In the genomic region with DNA sequence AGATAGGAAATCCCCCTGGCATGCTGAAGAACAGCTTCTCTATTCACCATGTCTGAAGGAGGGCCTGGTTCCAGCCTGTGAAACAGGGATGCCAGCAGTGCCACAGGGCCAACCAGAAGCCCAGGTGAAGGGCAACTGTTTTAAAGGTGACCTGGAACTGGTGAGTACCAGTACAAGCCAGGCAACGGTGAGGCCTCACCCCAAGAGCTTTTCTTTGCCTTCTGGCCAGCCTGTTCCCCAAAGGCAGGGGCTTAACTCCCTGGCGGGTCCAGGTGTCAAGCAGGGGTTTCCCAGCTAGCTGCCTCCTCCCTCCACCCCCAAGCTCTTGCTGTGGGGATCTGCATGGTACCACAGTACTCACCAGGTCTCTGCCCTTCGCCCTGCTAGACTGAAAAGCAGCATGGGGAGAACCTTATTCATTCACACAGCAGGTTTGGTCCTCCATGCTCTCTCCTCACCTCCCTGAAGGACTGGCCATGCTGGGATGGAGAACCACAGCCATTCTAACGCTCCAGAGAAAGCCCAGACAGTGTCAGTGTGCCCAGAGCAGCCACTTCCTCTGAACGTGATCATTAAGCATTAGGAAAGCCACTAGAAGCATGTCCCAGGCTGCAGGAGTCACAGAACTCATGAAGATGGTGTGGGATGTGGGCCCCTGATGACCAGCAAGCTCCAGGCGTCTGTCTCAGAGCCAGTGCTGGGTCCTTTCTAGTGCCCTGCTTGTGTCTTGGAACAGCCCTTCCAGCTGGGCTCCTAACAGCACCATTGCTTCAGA, we compare ENCODE assay signal across 11 mouse cellular contexts. TPM values are rescaled to one million over a fixed set of nuclear protein-coding genes. Genes with fewer than 3 reads are reported as not detected.
DNase-seq lines count a peak whose midpoint lies in the region; ATAC-seq and TF ChIP-seq lines count a peak whose summit lies in the region.
"Had no signal": no experiment of that assay in that cellular context is flagged by ENCODE, and none has a peak within 500 bp of the region (broad histone marks: within the 10 kb centered on the region; RNA-seq: fewer than 3 reads in every experiment).

No protein-coding gene starts in this region.

- no peak for ATAC-seq in neural tube, embryonic 12.5 days (ENCODE audit: low FRiP score, low read depth)
- no peak for ATAC-seq in kidney, postnatal 0 days (replicated peaks; ENCODE audit: low FRiP score, low read depth)
- no peak for ATAC-seq in stomach, postnatal 0 days (ENCODE audit: low FRiP score, low TSS enrichment)
- no peak for ATAC-seq in erythroblast, adult 5-6 weeks (replicated peaks; ENCODE audit: low FRiP score, poor library complexity, severe bottlenecking)

- H3K4me2 ChIP-seq in neural tube, embryonic 12.5 days (replicated peaks), result peak overlapping the region; percentile 15; the same call in 1 of the 2 replicates
- H3K4me2 ChIP-seq in kidney, postnatal 0 days (ENCODE audit: low read length), result peak overlapping the region; percentile 85
- H3K4me2 ChIP-seq in stomach, postnatal 0 days (replicated peaks; ENCODE audit: low read depth), result peak overlapping the region; percentile 96

- peaks cover 10% of the 10 kb centered on the region; the same call in 1 of the 2 replicates for H3K27me3 ChIP-seq in heart, embryonic 10.5 days (ENCODE audit: insufficient read depth, poor library complexity, severe bottlenecking)
- peaks cover 26% of the 10 kb centered on the region; the same call in 1 of the 2 replicates for H3K27me3 ChIP-seq in neural tube, embryonic 12.5 days (replicated peaks)
- H3K27me3 ChIP-seq in kidney, postnatal 0 days (ENCODE audit: insufficient read depth, low read length), result no peaks in the 10 kb centered on the region
- no peaks in the 10 kb centered on the region for H3K27me3 ChIP-seq in stomach, postnatal 0 days (ENCODE audit: control insufficient read depth, insufficient read depth, low read length)

- no peaks in the 10 kb centered on the region for H3K9me3 ChIP-seq in heart, embryonic 10.5 days
- no peaks in the 10 kb centered on the region for H3K9me3 ChIP-seq in neural tube, embryonic 12.5 days
- H3K9me3 ChIP-seq in kidney, postnatal 0 days (replicated peaks; ENCODE audit: low read length), result no peaks in the 10 kb centered on the region
- H3K9me3 ChIP-seq in stomach, postnatal 0 days (ENCODE audit: control insufficient read depth, low read length), result no peaks in the 10 kb centered on the region

- peak overlapping the region; percentile 82; the same call in 1 of the 2 replicates for H3K4me3 ChIP-seq in heart, embryonic 10.5 days
- no peak overlapping the region for H3K4me3 ChIP-seq in neural tube, embryonic 12.5 days
- no peak overlapping the region for H3K4me3 ChIP-seq in kidney, postnatal 0 days (replicated peaks; ENCODE audit: low read depth, low read length)
- H3K4me3 ChIP-seq in stomach, postnatal 0 days (ENCODE audit: low read depth, low read length), result no peak overlapping the region

- 39% methylated on average over 6 of the region's 6 CpGs for WGBS in heart, embryonic 10.5 days
- 48% methylated on average over 6 of the region's 6 CpGs for WGBS in neural tube, embryonic 12.5 days
- WGBS in kidney, postnatal 0 days, result 58% methylated on average over 6 of the region's 6 CpGs
- WGBS in stomach, postnatal 0 days, result 48% methylated on average over 6 of the region's 6 CpGs

- no peak for TF ChIP-seq EP300 in stomach, postnatal 0 days (optimal IDR thresholded peaks at IDR 0.05)

- DNase-seq in heart, embryonic 10.5 days (ENCODE audit: low spot score), result no peak
- no peak for DNase-seq in heart, postnatal 14 days
- no peak for DNase-seq in neural tube, embryonic 10.5 days (ENCODE audit: extremely low spot score, low spot score)
- no peak for DNase-seq in kidney, postnatal 0 days (ENCODE audit: low spot score)
- no peak for DNase-seq in stomach, postnatal 0 days (ENCODE audit: low spot score)
- DNase-seq in spleen, postnatal 4 days (ENCODE audit: low spot score in 2 of 2), result no peak
- DNase-seq: right cerebral cortex, adult 18-20 months had no signal

- peaks cover 75% of the 10 kb centered on the region for H3K4me1 ChIP-seq in heart, embryonic 10.5 days
- peaks cover 26% of the 10 kb centered on the region for H3K4me1 ChIP-seq in neural tube, embryonic 12.5 days
- H3K4me1 ChIP-seq in kidney, postnatal 0 days (replicated peaks; ENCODE audit: insufficient read depth, low read length), result peaks cover 28% of the 10 kb centered on the region
- H3K4me1 ChIP-seq in stomach, postnatal 0 days (replicated peaks; ENCODE audit: control insufficient read depth, insufficient read depth), result peaks cover 15% of the 10 kb centered on the region

- intact Hi-C loops in heart, postnatal 14 days (cut with DNase I), result no loop called here

- H3K27ac ChIP-seq in heart, embryonic 10.5 days, result peak overlapping the region; percentile 79
- H3K27ac ChIP-seq in neural tube, embryonic 12.5 days, result no peak overlapping the region
- no peak overlapping the region for H3K27ac ChIP-seq in kidney, postnatal 0 days
- H3K27ac ChIP-seq in stomach, postnatal 0 days (replicated peaks), result 0 out of 2 replicates have a peak overlapping the region, but pooled peaks have one; percentile 30
- H3K27ac ChIP-seq: liver, embryonic 14.5 days had no signal

- H3K9ac ChIP-seq in neural tube, embryonic 12.5 days, result no peak overlapping the region
- peak overlapping the region; percentile 31; the same call in 1 of the 2 replicates for H3K9ac ChIP-seq in kidney, postnatal 0 days (ENCODE audit: low read depth, low read length)
- peak overlapping the region; percentile 31; the same call in 1 of the 2 replicates for H3K9ac ChIP-seq in stomach, postnatal 0 days (ENCODE audit: low read length)
- H3K9ac ChIP-seq: liver, embryonic 14.5 days had no signal

- no peaks in the 10 kb centered on the region for H3K36me3 ChIP-seq in heart, embryonic 10.5 days
- H3K36me3 ChIP-seq in neural tube, embryonic 12.5 days, result no peaks in the 10 kb centered on the region
- H3K36me3 ChIP-seq in kidney, postnatal 0 days (ENCODE audit: insufficient read depth, low read length), result no peaks in the 10 kb centered on the region
- H3K36me3 ChIP-seq in stomach, postnatal 0 days (ENCODE audit: control insufficient read depth, insufficient read depth, low read length), result no peaks in the 10 kb centered on the region

- TF ChIP-seq CTCF in kidney, postnatal 0 days (IDR thresholded peaks at IDR 0.05; ENCODE audit: low read depth), result no peak
- TF ChIP-seq CTCF in stomach, postnatal 0 days (IDR thresholded peaks at IDR 0.05; ENCODE audit: low read depth), result no peak

RNA-seq across cellular contexts. Expression of a gene that starts 2.8 kb away (rescaled TPM):
- 3.7 and 4.1 TPM in 2 replicates for polyA plus RNA-seq in heart, embryonic 10.5 days (2016; fragmentation: Nextera tagmentation; extraction: Ambion mirVana)
- 1 to 10 TPM in 1 of 2 experiments, under 1 TPM in 1; 0.84 to 1.9 TPM for total RNA-seq in heart, postnatal 14 days (2021)
- polyA plus RNA-seq in neural tube, embryonic 12.5 days (2016; fragmentation: Nextera tagmentation; extraction: Ambion mirVana), result 3.0 and 3.6 TPM in 2 replicates
- polyA plus RNA-seq in kidney, postnatal 0 days (2015; fragmentation: Nextera tagmentation; extraction: Ambion mirVana), result 7.4 and 7.8 TPM in 2 replicates
- 7.3 and 8.4 TPM in 2 replicates for polyA plus RNA-seq in stomach, postnatal 0 days (2015; fragmentation: Nextera tagmentation; extraction: Ambion mirVana)
- 0.84 TPM in 1 of 2 replicates, not detected in the other for total RNA-seq in erythroblast, adult 5-6 weeks (2015; ENCODE audit: low replicate concordance)
- total RNA-seq in erythroblast, adult 5-6 weeks (2017; ENCODE audit: low replicate concordance), result 0.56 and 1.2 TPM in 2 replicates

RNA-seq across cellular contexts. Expression of a gene that starts 5.9 kb away (rescaled TPM):
- polyA plus RNA-seq in heart, embryonic 10.5 days (2016; fragmentation: Nextera tagmentation; extraction: Ambion mirVana), result not detected in 2 replicates
- not detected for total RNA-seq in heart, postnatal 14 days (2021)
- not detected in 2 replicates for polyA plus RNA-seq in neural tube, embryonic 12.5 days (2016; fragmentation: Nextera tagmentation; extraction: Ambion mirVana)
- not detected in 2 replicates for polyA plus RNA-seq in kidney, postnatal 0 days (2015; fragmentation: Nextera tagmentation; extraction: Ambion mirVana)
- polyA plus RNA-seq in stomach, postnatal 0 days (2015; fragmentation: Nextera tagmentation; extraction: Ambion mirVana), result not detected in 2 replicates
- not detected in 2 replicates for total RNA-seq in erythroblast, adult 5-6 weeks (2015; ENCODE audit: low replicate concordance)
- total RNA-seq in erythroblast, adult 5-6 weeks (2017; ENCODE audit: low replicate concordance), result not detected in 2 replicates
- polyA plus RNA-seq: brain, embryonic 14.5 days; liver, embryonic 14.5 days had no signal

RNA-seq across cellular contexts. Expression of a gene that starts 8.2 kb away (rescaled TPM):
- not detected in 2 replicates for polyA plus RNA-seq in heart, embryonic 10.5 days (2016; fragmentation: Nextera tagmentation; extraction: Ambion mirVana)
- total RNA-seq in heart, postnatal 14 days (2021), result not detected
- not detected in 2 replicates for polyA plus RNA-seq in neural tube, embryonic 12.5 days (2016; fragmentation: Nextera tagmentation; extraction: Ambion mirVana)
- polyA plus RNA-seq in kidney, postnatal 0 days (2015; fragmentation: Nextera tagmentation; extraction: Ambion mirVana), result not detected in 2 replicates
- polyA plus RNA-seq in stomach, postnatal 0 days (2015; fragmentation: Nextera tagmentation; extraction: Ambion mirVana), result not detected in 2 replicates
- total RNA-seq in erythroblast, adult 5-6 weeks (2015; ENCODE audit: low replicate concordance), result not detected in 2 replicates
- not detected in 2 replicates for total RNA-seq in erythroblast, adult 5-6 weeks (2017; ENCODE audit: low replicate concordance)
- polyA plus RNA-seq: brain, embryonic 14.5 days; liver, embryonic 14.5 days had no signal

RNA-seq across cellular contexts. Expression of a gene that starts 13.4 kb away (rescaled TPM):
- polyA plus RNA-seq in heart, embryonic 10.5 days (2016; fragmentation: Nextera tagmentation; extraction: Ambion mirVana), result not detected in 2 replicates
- not detected for total RNA-seq in heart, postnatal 14 days (2021)
- polyA plus RNA-seq in neural tube, embryonic 12.5 days (2016; fragmentation: Nextera tagmentation; extraction: Ambion mirVana), result not detected in 2 replicates
- not detected in 2 replicates for polyA plus RNA-seq in kidney, postnatal 0 days (2015; fragmentation: Nextera tagmentation; extraction: Ambion mirVana)
- polyA plus RNA-seq in stomach, postnatal 0 days (2015; fragmentation: Nextera tagmentation; extraction: Ambion mirVana), result not detected in 2 replicates
- total RNA-seq in erythroblast, adult 5-6 weeks (2015; ENCODE audit: low replicate concordance), result not detected in 2 replicates
- total RNA-seq in erythroblast, adult 5-6 weeks (2017; ENCODE audit: low replicate concordance), result not detected in 2 replicates
- polyA plus RNA-seq: brain, embryonic 14.5 days; liver, embryonic 14.5 days had no signal

RNA-seq across cellular contexts. Expression of a gene that starts 23.1 kb away (rescaled TPM):
- 0.36 TPM in 1 of 2 replicates, not detected in the other for polyA plus RNA-seq in heart, embryonic 10.5 days (2016; fragmentation: Nextera tagmentation; extraction: Ambion mirVana)
- total RNA-seq in heart, postnatal 14 days (2021), result not detected
- polyA plus RNA-seq in neural tube, embryonic 12.5 days (2016; fragmentation: Nextera tagmentation; extraction: Ambion mirVana), result not detected in 2 replicates
- not detected in 2 replicates for polyA plus RNA-seq in kidney, postnatal 0 days (2015; fragmentation: Nextera tagmentation; extraction: Ambion mirVana)
- 0.23 TPM in 1 of 2 replicates, not detected in the other for polyA plus RNA-seq in stomach, postnatal 0 days (2015; fragmentation: Nextera tagmentation; extraction: Ambion mirVana)
- not detected in 2 replicates for total RNA-seq in erythroblast, adult 5-6 weeks (2015; ENCODE audit: low replicate concordance)
- not detected in 2 replicates for total RNA-seq in erythroblast, adult 5-6 weeks (2017; ENCODE audit: low replicate concordance)
- polyA plus RNA-seq: brain, embryonic 14.5 days; liver, embryonic 14.5 days had no signal

Comparison
In these comparisons a context has a peak if more than half of its experiments do, and no peak if none do; other contexts are left out.
1. H3K27ac ChIP-seq: peak in heart, embryonic 10.5 days (single experiment) and stomach, postnatal 0 days (single experiment); none in neural tube, embryonic 12.5 days (single experiment) and kidney, postnatal 0 days (single experiment).
2. H3K4me2 ChIP-seq: peak in every context shown above with its lines; median percentile 96 in stomach, postnatal 0 days; 85 in kidney, postnatal 0 days; 15 in neural tube, embryonic 12.5 days.